Mouse (Mus musculus) ES-E14 (cell line): ENCODE results near the gene Olfml2a.

ENCODE experiments used
- MAFK ChIP-seq: IDR thresholded peaks from 2 replicates; pipeline ENCODE4 v1.6.1; 2014; ENCODE audit warnings: mild to moderate bottlenecking, low read depth, low read length, inconsistent platforms; ENCODE audit not compliant: insufficient read depth
- ZC3H11A ChIP-seq: IDR thresholded peaks from 2 replicates; pipeline ENCODE4 v1.6.1; 2012; ENCODE audit warnings: low read depth, mild to moderate bottlenecking, inconsistent platforms, low read length, borderline replicate concordance
- ZNF384 ChIP-seq: IDR thresholded peaks from 2 replicates; pipeline ENCODE4 v1.6.1; 2012; ENCODE audit warnings: low read depth, low read length, inconsistent platforms

- no peak for TF ChIP-seq ZC3H11A
- TF ChIP-seq MAFK: no peak
- no peak for TF ChIP-seq ZNF384
Observed at GRCm38 (mm10) chr2:38975181-38975580, 43.4 kb downstream of the Olfml2a start.
